Mouse (Mus musculus): ENCODE measurements around the gene Trim71. TPM values are rescaled to one million over a fixed set of nuclear protein-coding genes. Genes with fewer than 3 reads are reported as not detected.

The Trim71 gene
- polyA plus RNA-seq, 1 experiment = not detected

DNA sequence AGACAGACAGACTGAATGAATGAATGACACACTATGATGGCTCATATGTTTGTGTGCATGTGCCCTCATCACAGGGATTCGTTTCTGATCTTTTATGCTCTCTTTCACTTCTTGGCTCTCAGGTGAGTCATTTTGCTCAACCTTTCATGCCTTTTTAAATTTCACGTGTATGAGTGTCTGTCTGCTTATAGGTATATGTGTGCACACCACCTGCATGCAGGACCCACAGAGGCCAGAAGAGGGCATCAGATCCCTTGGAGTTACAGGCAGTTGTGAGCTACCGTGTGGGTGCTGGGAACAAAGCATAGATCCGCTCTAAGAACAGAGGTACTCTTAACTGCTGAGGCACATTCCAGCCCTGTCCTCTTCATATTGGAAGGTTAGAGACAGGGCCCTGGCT, 95.5 kb downstream of the Trim71 start:
- Histone ChIP-seq H3K27me3 (replicated peaks) (no peaks in the 10 kb centered on the region), H3K36me3 (replicated peaks; ENCODE audit: low read length) (peaks cover 84% of the 10 kb centered on the region), H3K4me3 (replicated peaks) (no peak overlapping the region), H3K4me1 (peaks cover 7% of the 10 kb centered on the region; the same call in 1 of the 2 replicates), H3K9me3 (no peaks in the 10 kb centered on the region)
- TF ChIP-seq GATA1 (IDR thresholded peaks at IDR 0.05; ENCODE audit: borderline replicate concordance, low read length) (no peak), FLI1 (IDR thresholded peaks at IDR 0.05; ENCODE audit: low read length) (no peak)

GRCm38 (mm10) chr9:114468217-114468616, 96.0 kb downstream of the Trim71 start:
- Histone ChIP-seq H3K4me3 (replicated peaks) (no peak overlapping the region), H3K36me3 (replicated peaks; ENCODE audit: low read length) (peaks cover 82% of the 10 kb centered on the region), H3K27me3 (replicated peaks) (no peaks in the 10 kb centered on the region), H3K9me3 (no peaks in the 10 kb centered on the region), H3K4me1 (peaks cover 7% of the 10 kb centered on the region; the same call in 1 of the 2 replicates)
- no peak for TF ChIP-seq FLI1 (IDR thresholded peaks at IDR 0.05; ENCODE audit: low read length)
- no peak for TF ChIP-seq GATA1 (IDR thresholded peaks at IDR 0.05; ENCODE audit: borderline replicate concordance, low read length)

DNA sequence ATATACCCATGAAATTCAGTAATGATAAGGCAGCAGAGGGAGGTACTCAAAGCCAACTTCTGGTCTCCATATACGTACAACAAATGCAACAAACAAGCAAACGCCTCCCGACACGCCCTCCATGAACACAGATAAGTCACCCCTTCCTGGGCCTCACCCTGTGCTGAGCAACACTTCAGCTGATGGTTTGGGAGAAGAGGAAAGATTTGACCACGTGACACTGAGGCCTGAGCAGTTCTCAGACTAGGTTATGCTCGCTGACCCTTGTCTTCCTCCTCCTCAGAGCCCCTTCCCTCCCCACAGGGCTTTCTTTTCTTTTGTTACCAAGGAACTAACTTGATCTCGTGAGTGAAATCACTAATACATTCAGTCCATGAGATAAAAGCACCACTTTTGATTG, 97.3 kb downstream of the Trim71 start:
- Histone ChIP-seq H3K36me3 (replicated peaks; ENCODE audit: low read length) (peaks cover 85% of the 10 kb centered on the region), H3K27me3 (replicated peaks) (no peaks in the 10 kb centered on the region), H3K9me3 (no peaks in the 10 kb centered on the region), H3K4me1 (peaks cover 10% of the 10 kb centered on the region; the same call in 1 of the 2 replicates), H3K4me3 (replicated peaks) (no peak overlapping the region)
- TF ChIP-seq GATA1 (IDR thresholded peaks at IDR 0.05; ENCODE audit: borderline replicate concordance, low read length) (no peak), FLI1 (IDR thresholded peaks at IDR 0.05; ENCODE audit: low read length) (no peak)

DNA sequence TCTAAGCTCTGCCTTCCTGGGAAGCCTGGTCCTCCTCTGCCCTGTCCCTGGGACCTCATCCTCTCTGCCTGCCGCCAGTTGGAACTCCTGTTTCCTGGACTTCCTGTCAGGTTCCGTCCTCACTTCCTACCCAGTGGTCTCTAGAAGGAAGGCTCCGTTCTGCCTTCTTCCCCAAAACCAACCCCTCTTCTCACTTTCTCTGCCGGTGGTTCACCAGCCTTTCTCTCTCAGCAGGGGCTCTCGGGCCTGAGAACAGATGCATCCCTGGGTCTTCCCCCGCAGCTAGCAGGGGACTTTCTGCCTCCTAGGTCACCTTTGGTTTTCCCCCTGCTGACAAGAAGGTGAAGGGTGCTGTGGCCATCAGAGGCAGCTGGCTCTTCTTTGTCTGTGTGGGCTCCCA, 98.7 kb downstream of the Trim71 start:
- no peaks in the 10 kb centered on the region for H3K9me3 ChIP-seq
- no peak for TF ChIP-seq FLI1 (IDR thresholded peaks at IDR 0.05; ENCODE audit: low read length)
- H3K36me3 ChIP-seq (replicated peaks; ENCODE audit: low read length) = peaks cover 95% of the 10 kb centered on the region
- H3K4me3 ChIP-seq (replicated peaks) = no peak overlapping the region
- H3K4me1 ChIP-seq = peaks cover 10% of the 10 kb centered on the region; the same call in 1 of the 2 replicates
- H3K27me3 ChIP-seq (replicated peaks) = no peaks in the 10 kb centered on the region

DNA sequence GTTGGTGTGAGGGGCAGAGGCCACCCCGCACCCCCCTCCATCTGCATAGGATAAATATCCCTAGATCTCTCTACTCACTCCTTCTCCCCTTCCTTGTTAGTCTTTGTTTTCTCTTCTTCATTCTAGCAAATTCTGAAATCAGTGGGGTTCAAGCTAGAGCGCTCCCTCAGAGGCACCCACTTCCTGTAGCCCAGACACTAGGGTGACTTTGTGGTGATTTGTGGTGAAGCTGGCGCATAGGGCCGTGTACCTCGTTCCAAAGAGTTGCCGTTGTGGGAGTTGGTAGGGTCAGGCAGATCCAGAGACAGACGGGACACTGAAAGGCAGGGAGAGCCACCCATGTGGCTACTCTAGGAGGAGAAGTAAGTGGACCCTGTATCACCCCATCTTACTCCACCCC, 101.6 kb downstream of the Trim71 start:
- no peak overlapping the region for H3K4me3 ChIP-seq (replicated peaks)
- TF ChIP-seq GATA1 (IDR thresholded peaks at IDR 0.05; ENCODE audit: borderline replicate concordance, low read length) = no peak
- TF ChIP-seq FLI1 (IDR thresholded peaks at IDR 0.05; ENCODE audit: low read length) = no peak
- no peaks in the 10 kb centered on the region for H3K9me3 ChIP-seq
- H3K4me1 ChIP-seq = peaks cover 10% of the 10 kb centered on the region; the same call in 1 of the 2 replicates
- peaks cover 90% of the 10 kb centered on the region for H3K36me3 ChIP-seq (replicated peaks; ENCODE audit: low read length)
- H3K27me3 ChIP-seq (replicated peaks) = no peaks in the 10 kb centered on the region

DNA sequence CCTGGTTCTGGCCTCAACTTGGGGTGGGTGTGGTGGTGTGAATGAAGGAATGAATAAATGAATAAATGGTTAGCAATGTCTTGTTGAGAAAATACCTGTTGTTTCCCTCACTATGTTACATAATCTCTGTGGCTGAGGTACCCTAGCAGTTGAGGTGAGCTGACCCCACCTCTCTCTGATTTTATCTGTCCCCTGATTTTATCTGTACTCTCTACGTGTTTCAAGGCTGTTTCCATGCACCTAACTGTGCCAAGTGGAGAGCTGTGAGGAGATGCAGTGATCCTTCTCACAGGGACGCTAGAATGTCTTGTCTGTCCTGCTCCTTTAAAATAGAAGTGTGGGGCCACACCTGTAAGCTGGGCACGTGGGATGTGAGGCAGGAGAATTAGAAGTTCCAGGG, 105.7 kb downstream of the Trim71 start:
- Histone ChIP-seq H3K27me3 (replicated peaks) (no peaks in the 10 kb centered on the region), H3K36me3 (replicated peaks; ENCODE audit: low read length) (peaks cover 89% of the 10 kb centered on the region), H3K9me3 (no peaks in the 10 kb centered on the region), H3K4me1 (0 out of 2 replicates have a peak, but pooled peaks cover 3% of the 10 kb centered on the region), H3K4me3 (replicated peaks) (no peak overlapping the region)
- no peak for TF ChIP-seq GATA1 (IDR thresholded peaks at IDR 0.05; ENCODE audit: borderline replicate concordance, low read length)
- TF ChIP-seq FLI1 (IDR thresholded peaks at IDR 0.05; ENCODE audit: low read length) = no peak

Other genes starting within 250 kb of the Trim71 start
- gene Bcl2a1c, start 234.2 kb downstream of the Trim71 start, polyA plus RNA-seq (2012; ENCODE audit: insufficient read depth, low replicate concordance) = not detected in 2 replicates
- 20.4 and 57.9 TPM in 2 replicates for gene Crtap, start 173.7 kb downstream of the Trim71 start, polyA plus RNA-seq (2012; ENCODE audit: insufficient read depth, low replicate concordance)
- 12.5 and 16.4 TPM in 2 replicates for gene Glb1, start 163.3 kb downstream of the Trim71 start, polyA plus RNA-seq (2012; ENCODE audit: insufficient read depth, low replicate concordance)
- gene Tmppe, start 163.3 kb downstream of the Trim71 start, polyA plus RNA-seq (2012; ENCODE audit: insufficient read depth, low replicate concordance) = 1.2 and 2.1 TPM in 2 replicates
- not detected in 2 replicates for gene Ccr4, start 59.5 kb downstream of the Trim71 start, polyA plus RNA-seq (2012; ENCODE audit: insufficient read depth, low replicate concordance)
- not detected in 2 replicates for gene C130032M10Rik, start 48.7 kb downstream of the Trim71 start, polyA plus RNA-seq (2012; ENCODE audit: insufficient read depth, low replicate concordance)
- 7.8 and 9.6 TPM in 2 replicates for gene Cnot10, start 75.8 kb upstream of the Trim71 start, polyA plus RNA-seq (2012; ENCODE audit: insufficient read depth, low replicate concordance)
- gene Dync1li1, start 124.4 kb upstream of the Trim71 start, polyA plus RNA-seq (2012; ENCODE audit: insufficient read depth, low replicate concordance) = 12.7 and 15.1 TPM in 2 replicates
- gene Cmtm6, start 166.7 kb upstream of the Trim71 start, polyA plus RNA-seq (2012; ENCODE audit: insufficient read depth, low replicate concordance) = 4.9 and 10.3 TPM in 2 replicates
- gene Cmtm7, start 217.5 kb upstream of the Trim71 start, polyA plus RNA-seq (2012; ENCODE audit: insufficient read depth, low replicate concordance) = 103 and 110 TPM in 2 replicates